Mouse (Mus musculus): Measurements from ENCODE around the gene Phf3.

- TF ChIP-seq CEBPB (IDR thresholded peaks at IDR 0.05; ENCODE audit: low read depth) = no peak
- TF ChIP-seq USF1 (IDR thresholded peaks at IDR 0.05; ENCODE audit: low read depth) = no peak
- no peak for TF ChIP-seq CTCF (IDR thresholded peaks at IDR 0.05; ENCODE audit: control insufficient read depth, insufficient read depth, insufficient read length)
- TF ChIP-seq MYOD1 (IDR thresholded peaks at IDR 0.05; ENCODE audit: control insufficient read depth, insufficient read length, low read depth) = no peak
- TF ChIP-seq MAX (IDR thresholded peaks at IDR 0.05) = no peak
- TF ChIP-seq MYOG (IDR thresholded peaks at IDR 0.05; ENCODE audit: control insufficient read depth, extremely low read depth, insufficient read length) = no peak
- TF ChIP-seq FOSL1 (IDR thresholded peaks at IDR 0.05; ENCODE audit: insufficient read depth, low read length, poor library complexity, severe bottlenecking) = no peak
Measured at GRCm38 (mm10) chr1:30851920-30852319, 21.8 kb downstream of the Phf3 start.

Data from C2C12 (cell line).